Mouse (Mus musculus) ES-Bruce4 (cell line): Measurements from ENCODE around the gene Heatr4.
"Not testable (repeated sequence)": the region's sequence is repeated elsewhere in the genome, so short reads cannot be mapped to it uniquely, and the experiment has no call there.

Experiments
- CTCF ChIP-seq: IDR thresholded peaks from one replicate; pipeline ENCODE4 v1.8.1; 2011; ENCODE audit warnings: low read depth, low read length
- POLR2A ChIP-seq: IDR thresholded peaks from one replicate; pipeline ENCODE4 v1.8.1; 2011; ENCODE audit warnings: low read length; ENCODE audit not compliant: insufficient read depth

DNA sequence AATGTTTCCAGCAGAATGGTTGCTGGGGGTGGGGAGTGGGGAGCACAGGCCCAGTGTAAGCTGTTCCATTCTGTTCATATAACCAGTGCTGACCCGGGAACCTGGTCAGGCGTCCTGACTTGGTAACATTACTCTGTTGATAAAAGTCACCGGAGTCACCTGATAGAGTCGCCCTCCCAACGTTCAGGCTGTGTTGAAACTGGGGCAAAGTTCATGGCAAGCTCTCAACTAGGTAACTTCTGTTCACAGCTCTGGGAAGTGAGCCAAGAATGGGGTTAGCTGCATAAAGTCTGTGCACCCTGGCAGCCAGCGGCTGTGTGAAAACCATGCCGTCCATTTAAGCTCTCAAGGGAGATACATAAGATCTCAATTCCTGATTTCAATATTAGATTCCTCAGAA is 35.9 kb upstream of the Heatr4 start:
- not testable (repeated sequence) for TF ChIP-seq CTCF, POLR2A
